Comparison of ENCODE assay signal across 33 mouse cellular contexts in genomic region chr2:114051871-114052241, GRCm38 (mm10). TPM values are rescaled to one million over a fixed set of nuclear protein-coding genes. Genes with fewer than 3 reads are reported as not detected.
DNase-seq lines count a peak whose midpoint lies in the region; ATAC-seq and TF ChIP-seq lines count a peak whose summit lies in the region.
"Had no signal": no experiment of that assay in that cellular context is flagged by ENCODE, and none has a peak within 500 bp of the region (broad histone marks: within the 10 kb centered on the region; RNA-seq: fewer than 3 reads in every experiment).

No protein-coding gene starts in this region.

- ATAC-seq in heart, embryonic 14.5 days (ENCODE audit: insufficient number of reproducible peaks, insufficient read depth, low FRiP score, low read depth), result no peak
- no peak for ATAC-seq in heart, embryonic 15.5 days (replicated peaks; ENCODE audit: insufficient number of reproducible peaks, insufficient read depth, low FRiP score, low read depth)
- ATAC-seq: CD4-positive, CD25-positive, alpha-beta regulatory T cell, adult 4 months; forebrain, postnatal 0 days; intestine, postnatal 0 days; liver, embryonic 12.5 days; liver, postnatal 0 days; midbrain, embryonic 16.5 days had no signal

- H3K27me3 ChIP-seq in heart, adult 2 months (ENCODE audit: control insufficient read depth, insufficient read depth, low read length), result no peaks in the 10 kb centered on the region
- no peaks in the 10 kb centered on the region for H3K27me3 ChIP-seq in heart, embryonic 14.5 days (ENCODE audit: control insufficient read depth, insufficient read depth, low read length)
- no peaks in the 10 kb centered on the region for H3K27me3 ChIP-seq in heart, embryonic 15.5 days
- H3K27me3 ChIP-seq: embryonic facial prominence, embryonic 13.5 days; forebrain, embryonic 12.5 days; hindbrain, embryonic 13.5 days; limb, embryonic 12.5 days; liver, embryonic 12.5 days; neural tube, embryonic 12.5 days had no signal

- no peaks in the 10 kb centered on the region; the same call in 1 of the 2 replicates for H3K4me1 ChIP-seq in heart, adult 2 months (ENCODE audit: control insufficient read depth, insufficient read depth, low read length)
- peaks cover 4 to 11% of the 10 kb centered on the region in 2 experiments for H3K4me1 ChIP-seq in heart, embryonic 14.5 days (ENCODE audit: control insufficient read depth in 2 of 2, insufficient read depth in 2 of 2, low read length in 2 of 2)
- H3K4me1 ChIP-seq in heart, embryonic 15.5 days (replicated peaks), result no peaks in the 10 kb centered on the region; the same call in 1 of the 2 replicates
- H3K4me1 ChIP-seq: forebrain, embryonic 12.5 days; liver, embryonic 12.5 days; neural tube, embryonic 12.5 days had no signal

- TF ChIP-seq CTCF in heart, adult 2 months (IDR thresholded peaks at IDR 0.05), result no peak

- H3K36me3 ChIP-seq in heart, adult 2 months (ENCODE audit: control insufficient read depth, insufficient read depth, low read length), result peaks cover 15% of the 10 kb centered on the region
- peaks cover 47% of the 10 kb centered on the region for H3K36me3 ChIP-seq in heart, embryonic 14.5 days (ENCODE audit: control insufficient read depth, insufficient read depth, low read length)
- no peaks in the 10 kb centered on the region; the same call in 1 of the 2 replicates for H3K36me3 ChIP-seq in heart, embryonic 15.5 days
- H3K36me3 ChIP-seq: embryonic facial prominence, embryonic 13.5 days; forebrain, embryonic 12.5 days; hindbrain, embryonic 13.5 days; limb, embryonic 12.5 days; liver, embryonic 12.5 days; neural tube, embryonic 12.5 days had no signal

- peak overlapping the region; percentile 89 for H3K9ac ChIP-seq in heart, adult 2 months (ENCODE audit: low read depth, low read length)
- H3K9ac ChIP-seq in heart, embryonic 14.5 days (ENCODE audit: low read length), result peak overlapping the region; percentile 95
- peak overlapping the region; percentile 66 for H3K9ac ChIP-seq in heart, embryonic 15.5 days
- H3K9ac ChIP-seq: embryonic facial prominence, embryonic 13.5 days; forebrain, embryonic 12.5 days; forebrain, postnatal 0 days; hindbrain, embryonic 13.5 days; limb, embryonic 12.5 days; liver, embryonic 12.5 days; neural tube, embryonic 12.5 days had no signal

- peak overlapping the region; percentile 55 for H3K4me3 ChIP-seq in heart, adult 2 months
- peak overlapping the region; percentile 60 to 86 for H3K4me3 ChIP-seq in heart, embryonic 14.5 days (ENCODE audit: control insufficient read depth in 1 of 2, insufficient read depth in 1 of 2, low read depth in 1 of 2, low read length in 2 of 2)
- H3K4me3 ChIP-seq in heart, embryonic 15.5 days, result peak overlapping the region; percentile 59
- H3K4me3 ChIP-seq: embryonic facial prominence, embryonic 13.5 days; forebrain, embryonic 12.5 days; hindbrain, embryonic 13.5 days; limb, embryonic 12.5 days; liver, embryonic 12.5 days; neural tube, embryonic 12.5 days had no signal

- peak; percentile 63; the same call in 1 of the 2 replicates for TF ChIP-seq POLR2A in heart, adult 2 months (IDR thresholded peaks at IDR 0.05; ENCODE audit: insufficient read depth, low read depth, low read length)

- H3K9me3 ChIP-seq in heart, embryonic 14.5 days (ENCODE audit: control insufficient read depth, low read length), result no peaks in the 10 kb centered on the region
- no peaks in the 10 kb centered on the region for H3K9me3 ChIP-seq in heart, embryonic 15.5 days (replicated peaks)
- H3K9me3 ChIP-seq: embryonic facial prominence, embryonic 13.5 days; forebrain, embryonic 12.5 days; hindbrain, embryonic 13.5 days; limb, embryonic 12.5 days; liver, embryonic 12.5 days; neural tube, embryonic 12.5 days had no signal

- H3K27ac ChIP-seq in heart, adult 2 months, result peak overlapping the region; percentile 90
- H3K27ac ChIP-seq in heart, embryonic 14.5 days (replicated peaks in 1 of 2; ENCODE audit: control insufficient read depth in 1 of 2, insufficient read depth in 1 of 2, low read depth in 2 of 2, low read length in 2 of 2), result peak overlapping the region; percentile 99
- peak overlapping the region; percentile 98 for H3K27ac ChIP-seq in heart, embryonic 15.5 days
- H3K27ac ChIP-seq: embryonic facial prominence, embryonic 13.5 days; forebrain, embryonic 12.5 days; hindbrain, embryonic 13.5 days; limb, embryonic 12.5 days; liver, embryonic 12.5 days; neural tube, embryonic 12.5 days had no signal

- WGBS in heart, adult 2 months, result 57% methylated on average over 13 of the region's 14 CpGs
- WGBS in heart, embryonic 14.5 days, result 36% methylated on average over 13 of the region's 14 CpGs
- 52% methylated on average over 14 of the region's 14 CpGs for WGBS in heart, embryonic 15.5 days

- intact Hi-C loops in heart, adult 2 months (cut with DNase I), result loop anchor here (2.0 kb wide), 1 partner anchor 71 kb away; no protein-coding TSS in a partner anchor
- intact Hi-C loops in heart, postnatal 36 days (cut with DNase I), result no loop called here

- H3K4me2 ChIP-seq in heart, embryonic 14.5 days (ENCODE audit: low read length), result peak overlapping the region; percentile 65
- peak overlapping the region; percentile 59 for H3K4me2 ChIP-seq in heart, embryonic 15.5 days
- H3K4me2 ChIP-seq: embryonic facial prominence, embryonic 13.5 days; forebrain, embryonic 12.5 days; hindbrain, embryonic 13.5 days; liver, embryonic 12.5 days; midbrain, embryonic 11.5 days; neural tube, embryonic 12.5 days had no signal

- TF ChIP-seq EP300 in heart, adult 2 months (IDR thresholded peaks at IDR 0.05; ENCODE audit: insufficient read depth, low read depth, low read length), result peak; percentile 52; the same call in 1 of the 2 replicates

- DNase-seq in heart, adult 2 months, result no peak
- no peak for DNase-seq in heart, postnatal 36 days
- no peak for DNase-seq in heart, adult 9 months (ENCODE audit: low spot score in 2 of 2)
- peak; percentile 29 for DNase-seq in heart, postnatal 4 days
- no peak for DNase-seq in retina, postnatal 1 day
- DNase-seq: cerebellum, adult 11 months; cerebellum, adult 9-11 months; embryo, embryonic 11 days; forebrain, postnatal 0 days; kidney, adult 9 months; kidney, postnatal 14 days; liver, postnatal 0 days; lung, postnatal 14 days; thymus, adult 2 months; thymus, postnatal 36 days had no signal

- no peaks in the 10 kb centered on the region for H3K79me2 ChIP-seq in heart, adult 2 months (replicated peaks; ENCODE audit: control insufficient read depth, insufficient read depth, low read length)

RNA-seq across cellular contexts. Expression of gene Actc1, which starts 1.5 kb away (rescaled TPM):
- total RNA-seq in heart, adult 2 months (2021), result over 10,000 TPM in 1 of 2 experiments, 1,000 to 10,000 TPM in 1; 9,778 to 11,260 TPM
- polyA plus RNA-seq in heart, adult 2 months (2012; rRNA removed), result 24,627 and 41,572 TPM in 2 replicates
- total RNA-seq in heart, postnatal 36 days (2021), result over 10,000 TPM; 11,974 to 14,041 TPM
- 14,909 and 15,629 TPM in 2 replicates for polyA plus RNA-seq in heart, embryonic 14.5 days (2014; fragmentation: Nextera tagmentation; extraction: Ambion mirVana)
- 11,796 and 13,111 TPM in 2 replicates for polyA plus RNA-seq in heart, embryonic 15.5 days (2015; fragmentation: Nextera tagmentation; extraction: Ambion mirVana)
- over 10,000 TPM; 17,542 to 18,879 TPM for total RNA-seq in heart, postnatal 4 days (2021)
- total RNA-seq: granulocyte monocyte progenitor cell, adult 5-6 weeks; layer of hippocampus, postnatal 10 days; left cerebral cortex, adult 18-20 months; left cerebral cortex, postnatal 14 days; megakaryocyte, adult 5-6 weeks had no signal
- polyA plus RNA-seq: CD4-positive, CD25-positive, alpha-beta regulatory T cell, adult 4 months had no signal

RNA-seq across cellular contexts. Expression of gene Gjd2, which starts 38.4 kb away (rescaled TPM):
- not detected for total RNA-seq in heart, adult 2 months (2021)
- 0.06 TPM in 1 of 2 replicates, not detected in the other for polyA plus RNA-seq in heart, adult 2 months (2012; rRNA removed)
- total RNA-seq in heart, postnatal 36 days (2021), result not detected
- not detected in 2 replicates for polyA plus RNA-seq in heart, embryonic 14.5 days (2014; fragmentation: Nextera tagmentation; extraction: Ambion mirVana)
- polyA plus RNA-seq in heart, embryonic 15.5 days (2015; fragmentation: Nextera tagmentation; extraction: Ambion mirVana), result 0.06 and 0.51 TPM in 2 replicates
- not detected for total RNA-seq in heart, postnatal 4 days (2021)
- total RNA-seq: gastrocnemius, postnatal 14 days; granulocyte monocyte progenitor cell, adult 5-6 weeks; megakaryocyte, adult 5-6 weeks had no signal
- polyA plus RNA-seq: CD4-positive, CD25-positive, alpha-beta regulatory T cell, adult 4 months; limb, embryonic 12.5 days; liver, postnatal 0 days had no signal
